Mouse (Mus musculus) brain, embryonic 14.5 days (tissue): Measurements from ENCODE around the gene Gpr156.

ENCODE experiments used
- CTCF ChIP-seq: fragments of 200-500 bp; IDR thresholded peaks from 2 replicates; pipeline ENCODE4 v1.5.1; 2012; ENCODE audit warnings: inconsistent platforms, mild to moderate bottlenecking, moderate library complexity, borderline replicate concordance; ENCODE audit not compliant: insufficient read depth, insufficient read length; ENCODE audit errors: extremely low read depth
- POLR2A ChIP-seq: fragments of 200-500 bp; IDR thresholded peaks from 2 replicates; pipeline ENCODE4 v1.6.1; 2012; ENCODE audit warnings: mild to moderate bottlenecking, inconsistent platforms, borderline replicate concordance; ENCODE audit not compliant: poor library complexity, insufficient read depth, insufficient read length, severe bottlenecking; ENCODE audit errors: extremely low read depth

DNA sequence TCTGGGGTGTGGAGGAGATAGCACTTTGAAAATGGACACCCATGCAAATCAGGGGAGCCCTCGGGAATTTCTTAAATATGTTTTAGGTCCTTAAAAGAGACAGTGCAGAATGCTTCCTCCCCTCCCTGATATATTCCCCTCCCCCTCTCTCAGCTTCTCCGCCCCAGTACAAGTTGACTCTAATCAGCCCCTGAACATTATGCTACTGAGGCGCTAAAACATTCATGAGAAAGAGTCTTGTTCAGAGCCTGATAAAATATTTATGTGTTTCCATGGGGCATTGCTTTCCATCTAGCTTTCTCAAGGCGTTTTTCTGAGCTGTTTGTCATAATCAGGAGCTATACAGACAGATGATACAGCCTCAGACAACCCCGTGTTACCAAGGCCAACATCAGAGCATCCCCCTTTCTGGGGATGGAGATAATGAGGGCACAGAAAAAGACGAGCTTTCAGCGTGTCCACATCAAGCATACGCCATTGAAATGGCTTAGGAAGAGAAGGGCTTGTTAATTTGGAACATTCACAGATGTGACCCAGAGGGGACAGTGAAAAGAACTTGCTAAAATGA, 4.6 kb downstream of the Gpr156 start:
- TF ChIP-seq CTCF (no peak), POLR2A (no peak)
